Mouse (Mus musculus) neural tube, embryonic 15.5 days (tissue): ENCODE measurements around the gene Brat1. TPM values are rescaled to one million over a fixed set of nuclear protein-coding genes. Genes with fewer than 3 reads are reported as not detected.

Experiments
- ATAC-seq: fragments of 200-750 bp; cut with Nextera tagmentation; 2 replicates; pipeline ENCODE4 v1.8.0; 2017; ENCODE audit warnings: mild to moderate bottlenecking, moderate TSS enrichment, moderate library complexity; ENCODE audit not compliant: low FRiP score
- H3K27ac ChIP-seq: fragments of 300-500 bp; sonication (generic); replicated peaks from 2 replicates; pipeline ENCODE4 v1.5.1; 2015; ENCODE audit warnings: mild to moderate bottlenecking, inconsistent platforms
- H3K27me3 ChIP-seq: fragments of 300-500 bp; sonication (generic); replicated peaks from 2 replicates; pipeline ENCODE4 v1.6.1; 2015; ENCODE audit warnings: inconsistent platforms
- H3K36me3 ChIP-seq: fragments of 300-500 bp; sonication (generic); 2 replicates; pipeline ENCODE4 v1.6.1; 2015; ENCODE audit warnings: inconsistent platforms
- H3K4me1 ChIP-seq: fragments of 300-500 bp; sonication (generic); 2 replicates; pipeline ENCODE4 v1.6.1; 2015; ENCODE audit warnings: inconsistent platforms
- H3K4me2 ChIP-seq: fragments of 300-500 bp; sonication (generic); 2 replicates; pipeline ENCODE4 v1.6.1; 2015; ENCODE audit warnings: inconsistent platforms, mild to moderate bottlenecking, moderate library complexity
- H3K4me3 ChIP-seq: fragments of 300-500 bp; sonication (generic); replicated peaks from 2 replicates; pipeline ENCODE4 v1.5.1; 2015; ENCODE audit warnings: mild to moderate bottlenecking, inconsistent platforms
- H3K9ac ChIP-seq: fragments of 300-500 bp; sonication (generic); replicated peaks from 2 replicates; pipeline ENCODE4 v1.6.1; 2015; ENCODE audit warnings: mild to moderate bottlenecking, inconsistent platforms
- H3K9me3 ChIP-seq: fragments of 300-500 bp; sonication (generic); replicated peaks from 2 replicates; pipeline ENCODE4 v1.6.1; 2016; ENCODE audit warnings: inconsistent platforms
- WGBS: fragments of 180-500 bp; shearing (Covaris S2); methylation state at CpG from one replicate; pipeline ENCODE4 v1.1.7; 2015; ENCODE audit warnings: mixed read lengths; 5-methylcytosine and 5-hydroxymethylcytosine counted together
- polyA plus RNA-seq: library from polyadenylated mRNA; unstranded; fragments of >200 nt; fragmentation: Nextera tagmentation; extraction: Ambion mirVana; gene quantifications from 2 replicates; pipeline ENCODE4 v1.2.1, GENCODE M21; 2015

Gene Brat1
- polyA plus RNA-seq, 1 experiment from 2014 or later = 25.9 TPM

- 63% methylated on average over 19 of the region's 19 CpGs for whole genome bisulfite sequencing
These were observed 2.1 kb upstream of the Brat1 start for GRCm38 (mm10) chr5:140702618-140703175.

DNA sequence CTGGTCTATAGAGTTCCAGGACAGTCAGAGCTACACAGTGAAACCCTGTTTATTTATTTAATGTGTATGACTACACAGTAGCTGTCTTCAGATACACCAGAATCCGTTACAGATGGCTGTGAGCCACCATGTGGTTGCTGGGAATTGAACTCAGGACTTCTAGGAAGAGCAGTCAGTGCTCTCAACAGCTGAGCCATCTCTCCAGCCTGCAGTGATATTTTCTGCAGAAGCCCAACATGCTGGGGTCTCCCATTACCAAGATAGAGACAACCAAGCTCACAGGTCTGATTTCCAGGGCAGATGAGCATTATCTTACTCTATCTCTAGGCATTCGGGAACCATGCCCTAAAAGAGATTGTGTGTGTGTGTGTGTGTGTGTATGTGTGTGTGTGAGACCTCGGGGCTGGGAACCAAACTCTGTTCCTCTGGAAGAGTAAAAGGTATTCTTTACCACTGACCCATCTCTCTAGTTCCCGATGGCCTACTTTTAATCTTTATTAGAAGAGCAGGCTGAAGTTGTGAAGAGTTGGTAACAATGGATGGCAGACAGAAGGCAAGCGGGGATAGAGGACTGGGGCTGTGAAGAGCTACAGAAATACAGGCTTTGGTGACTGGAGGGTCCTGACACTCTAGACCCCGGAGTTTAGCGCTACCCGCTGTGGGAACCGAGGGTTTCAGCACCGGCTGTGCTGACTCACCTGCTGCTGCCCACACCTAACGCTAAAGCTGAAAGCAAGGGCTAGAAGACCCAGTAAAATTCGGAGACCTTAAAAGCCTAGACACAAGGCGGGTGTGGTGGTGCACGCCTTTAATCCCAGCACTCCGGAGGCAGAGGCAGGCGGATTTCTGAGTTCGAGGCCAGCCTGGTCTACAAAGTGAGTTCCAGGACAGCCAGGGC is 1.1 kb upstream of the Brat1 start:
- Histone ChIP-seq H3K9me3 (no peaks in the 10 kb centered on the region), H3K36me3 (0 out of 2 replicates have a peak, but pooled peaks cover 5% of the 10 kb centered on the region), H3K27me3 (no peaks in the 10 kb centered on the region), H3K4me3 (peak overlapping the region; percentile 62), H3K9ac (peak overlapping the region; percentile 55), H3K27ac (peak overlapping the region; percentile 97), H3K4me1 (peaks cover 50% of the 10 kb centered on the region), H3K4me2 (peak overlapping the region; percentile 81)
- 46% methylated on average over 17 of the region's 17 CpGs for WGBS
- ATAC-seq = no peak

More at GRCm38 (mm10) chr5:140702618-140703175, 2.1 kb upstream of the Brat1 start:
- peak overlapping the region; percentile 92 for H3K27ac ChIP-seq
- no peaks in the 10 kb centered on the region for H3K9me3 ChIP-seq
- no peaks in the 10 kb centered on the region for H3K27me3 ChIP-seq
- peak overlapping the region; percentile 85 for H3K4me2 ChIP-seq
- H3K9ac ChIP-seq = peak overlapping the region; percentile 89
- peaks cover 5% of the 10 kb centered on the region for H3K36me3 ChIP-seq
- H3K4me1 ChIP-seq = peaks cover 50% of the 10 kb centered on the region
- ATAC-seq = no peak
- peak overlapping the region; percentile 76 for H3K4me3 ChIP-seq

DNA sequence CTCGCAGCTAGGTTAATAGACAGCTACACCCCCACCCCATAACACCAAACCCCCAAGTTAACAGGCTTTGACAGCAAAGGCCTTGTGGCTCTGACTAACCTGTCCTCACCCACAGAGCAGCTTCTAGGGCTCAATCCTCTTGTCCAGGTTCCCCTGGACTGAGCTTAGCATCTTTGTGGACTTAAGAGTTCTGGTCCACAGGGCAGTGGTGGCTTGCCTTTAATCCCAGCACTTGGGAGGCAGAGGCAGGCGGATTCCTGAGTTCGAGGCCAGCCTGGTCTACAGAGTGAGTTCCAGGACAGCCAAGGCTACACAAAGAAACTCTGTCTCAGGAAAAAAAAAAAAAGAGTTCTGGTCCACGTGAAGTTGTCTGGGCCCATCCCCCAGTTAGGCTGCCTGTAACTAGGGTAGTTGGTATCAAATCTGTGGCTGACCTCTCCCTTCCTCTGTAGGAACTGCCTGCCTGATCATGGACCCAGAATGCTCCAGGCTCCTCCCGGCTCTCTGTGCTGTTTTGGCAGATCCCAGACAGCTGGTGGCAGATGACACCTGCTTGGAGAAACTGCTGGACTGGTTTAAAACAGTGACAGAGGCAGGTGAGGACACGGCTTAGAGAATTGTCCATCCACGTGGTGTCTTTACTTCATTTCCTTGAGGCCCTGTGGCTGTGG is 825 bp downstream of the Brat1 start:
- Histone ChIP-seq H3K4me2 (peak overlapping the region; percentile 81), H3K27ac (peak overlapping the region; percentile 97), H3K4me1 (peaks cover 42% of the 10 kb centered on the region), H3K27me3 (no peaks in the 10 kb centered on the region), H3K36me3 (peaks cover 15% of the 10 kb centered on the region), H3K4me3 (peak overlapping the region; percentile 62), H3K9ac (peak overlapping the region; percentile 75), H3K9me3 (no peaks in the 10 kb centered on the region)
- ATAC-seq = no peak; the same call in 1 of the 2 replicates
- WGBS = 59% methylated on average over 7 of the region's 7 CpGs

DNA sequence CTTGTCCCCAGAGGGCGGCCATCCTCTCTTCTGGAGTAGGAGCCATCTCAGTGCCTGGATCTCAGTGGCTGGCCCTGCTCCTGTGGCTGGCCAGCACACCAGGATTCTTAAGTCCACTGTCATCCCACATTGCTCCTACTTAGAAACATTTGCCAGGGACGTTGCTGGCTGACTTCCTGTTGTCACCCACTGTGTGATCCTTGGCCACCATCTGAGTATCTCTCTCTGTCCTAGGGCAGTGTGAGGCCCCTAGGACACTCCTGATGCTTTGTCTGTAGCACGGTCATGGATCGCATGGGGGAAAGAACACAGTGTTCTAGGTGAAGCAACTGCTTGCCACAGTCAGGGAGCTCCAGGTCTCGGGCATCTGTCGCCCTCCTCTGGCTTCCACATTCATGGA is 5.5 kb downstream of the Brat1 start:
- H3K9me3 ChIP-seq = no peaks in the 10 kb centered on the region
- peaks cover 61% of the 10 kb centered on the region for H3K36me3 ChIP-seq
- H3K4me3 ChIP-seq = no peak overlapping the region
- H3K27ac ChIP-seq = no peak overlapping the region
- ATAC-seq = no peak
- no peak overlapping the region for H3K9ac ChIP-seq
- H3K4me1 ChIP-seq = peaks cover 15% of the 10 kb centered on the region
- H3K27me3 ChIP-seq = no peaks in the 10 kb centered on the region
- WGBS = 93% methylated on average over 6 of the region's 6 CpGs
- H3K4me2 ChIP-seq = no peak overlapping the region

DNA sequence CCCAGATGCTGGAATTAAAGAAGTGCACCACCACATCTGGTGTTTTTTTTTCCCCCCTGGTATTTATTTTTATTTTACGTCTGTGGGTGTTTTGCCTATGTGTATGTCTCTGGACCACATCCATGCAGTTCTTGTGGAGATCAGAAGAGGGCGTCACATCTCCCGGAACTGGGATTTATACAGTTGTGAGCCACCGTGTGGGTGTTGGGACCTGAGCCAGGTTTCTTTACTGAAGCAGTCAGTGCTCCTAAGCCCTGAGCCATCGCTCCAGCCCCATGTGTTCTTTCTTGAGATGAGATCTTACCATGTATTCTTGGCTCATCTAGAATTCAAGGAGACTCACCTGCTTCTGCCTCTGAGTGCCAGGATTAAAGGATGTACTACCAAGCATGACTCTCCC is 6.2 kb downstream of the Brat1 start:
- no peak overlapping the region for H3K4me3 ChIP-seq
- H3K9ac ChIP-seq = no peak overlapping the region
- no peaks in the 10 kb centered on the region for H3K9me3 ChIP-seq
- H3K27me3 ChIP-seq = no peaks in the 10 kb centered on the region
- 86% methylated on average over 5 of the region's 5 CpGs for WGBS
- H3K4me1 ChIP-seq = peaks cover 8% of the 10 kb centered on the region
- no peak overlapping the region for H3K4me2 ChIP-seq
- no peak for ATAC-seq
- H3K27ac ChIP-seq = no peak overlapping the region
- peaks cover 68% of the 10 kb centered on the region for H3K36me3 ChIP-seq

GRCm38 (mm10) chr5:140720773-140721172 is 16.0 kb downstream of the Brat1 start:
- no peaks in the 10 kb centered on the region for H3K27me3 ChIP-seq
- H3K4me2 ChIP-seq = no peak overlapping the region
- H3K9ac ChIP-seq = no peak overlapping the region
- H3K9me3 ChIP-seq = no peaks in the 10 kb centered on the region
- ATAC-seq = no peak
- no peak overlapping the region for H3K4me3 ChIP-seq
- no peak overlapping the region for H3K27ac ChIP-seq
- 85% methylated on average over 7 of the region's 7 CpGs for WGBS
- H3K4me1 ChIP-seq = peaks cover 17% of the 10 kb centered on the region
- H3K36me3 ChIP-seq = peaks cover 38% of the 10 kb centered on the region

- no peak for ATAC-seq
- Histone ChIP-seq H3K4me3 (no peak overlapping the region), H3K36me3 (peaks cover 24% of the 10 kb centered on the region), H3K27me3 (no peaks in the 10 kb centered on the region), H3K4me1 (peaks cover 17% of the 10 kb centered on the region), H3K9me3 (no peaks in the 10 kb centered on the region), H3K4me2 (no peak overlapping the region), H3K9ac (no peak overlapping the region), H3K27ac (no peak overlapping the region)
- 79% methylated on average over 3 of the region's 3 CpGs for WGBS
These were observed 17.3 kb downstream of the Brat1 start for GRCm38 (mm10) chr5:140722121-140722520.

DNA sequence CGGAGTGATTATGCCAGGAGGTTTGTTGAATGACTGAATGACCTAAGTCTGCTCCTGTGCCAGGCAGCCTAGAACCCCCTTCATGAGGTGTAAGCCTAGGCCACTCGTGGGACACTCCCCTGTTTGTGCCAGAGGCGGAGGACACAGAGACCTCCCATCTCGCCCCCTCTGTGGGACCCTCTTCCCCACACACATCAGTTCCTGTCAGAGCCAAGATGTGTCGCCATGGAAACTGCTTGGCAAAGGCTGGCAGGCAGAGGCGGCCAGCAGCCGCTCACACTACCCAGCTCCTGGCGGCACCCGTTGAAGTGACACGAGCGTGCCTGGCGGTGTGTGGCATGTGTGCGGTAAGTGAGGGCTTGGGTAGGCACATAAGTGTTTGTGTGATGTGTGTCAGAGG is 19.0 kb downstream of the Brat1 start, which contains the start of gene Amz1:
Gene Amz1, plus strand, starts transcription at position 306 of the 400 bp plus-strand sequence.
- Histone ChIP-seq H3K4me3 (peak within 1 kb of the TSS; percentile 5; the same call in 1 of the 2 replicates), H3K9me3 (no peaks in the 10 kb centered on the region), H3K27ac (0 out of 2 replicates have a peak within 1 kb of the TSS, but pooled peaks have one; percentile 18), H3K9ac (no peak within 1 kb of the TSS), H3K4me2 (peak within 1 kb of the TSS; percentile 30; the same call in 1 of the 2 replicates), H3K27me3 (no peaks in the 10 kb centered on the region), H3K36me3 (peaks cover 7% of the 10 kb centered on the region), H3K4me1 (peaks cover 17% of the 10 kb centered on the region)
- peak; percentile 53; the same call in 1 of the 2 replicates for ATAC-seq
- WGBS = 38% methylated on average over 13 of the region's 13 CpGs

DNA sequence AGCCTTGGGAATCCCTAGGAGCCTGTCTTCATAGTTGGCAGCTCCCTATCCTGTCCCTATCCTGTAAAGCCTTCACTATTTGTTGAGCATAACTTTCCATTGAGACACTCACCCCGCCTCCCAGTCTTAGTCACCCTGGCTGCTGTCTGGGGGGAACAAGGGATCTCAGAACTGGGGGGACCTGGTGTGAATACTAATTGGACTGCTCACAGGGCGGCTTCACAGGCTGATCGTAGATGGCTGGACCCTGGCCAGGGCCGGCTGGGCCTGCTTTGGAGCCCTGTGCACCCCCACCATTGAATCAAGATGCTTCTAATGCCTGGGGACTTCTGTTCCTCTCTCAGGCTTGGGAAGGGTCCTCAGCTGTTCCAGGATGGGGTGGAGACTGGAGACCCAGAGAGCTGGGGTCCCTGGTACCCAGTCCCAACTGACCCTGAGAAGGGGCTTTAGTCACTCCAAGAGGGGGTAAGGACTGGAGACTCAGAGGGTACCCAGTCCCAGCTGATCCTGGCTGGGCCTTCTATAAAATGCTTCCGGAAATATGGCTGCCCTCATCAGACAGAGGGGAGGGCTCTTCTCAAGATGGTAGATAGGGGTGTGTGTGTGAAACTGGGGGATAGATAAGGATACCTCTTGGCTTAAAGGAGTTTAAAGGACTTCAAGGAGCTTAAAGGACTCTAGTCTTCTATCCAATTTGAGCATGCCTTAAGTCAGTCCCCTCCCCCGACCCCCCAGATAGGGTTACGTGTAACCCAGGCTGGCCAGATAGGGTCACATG is 21.4 kb downstream of the Brat1 start:
- no peak overlapping the region for H3K4me3 ChIP-seq
- ATAC-seq = peak; percentile 63; the same call in 1 of the 2 replicates
- 56% methylated on average over 7 of the region's 7 CpGs for WGBS
- H3K36me3 ChIP-seq = no peaks in the 10 kb centered on the region
- peaks cover 17% of the 10 kb centered on the region for H3K4me1 ChIP-seq
- peak overlapping the region; percentile 66 for H3K27ac ChIP-seq
- no peak overlapping the region for H3K4me2 ChIP-seq
- no peak overlapping the region for H3K9ac ChIP-seq
- no peaks in the 10 kb centered on the region for H3K9me3 ChIP-seq
- no peaks in the 10 kb centered on the region for H3K27me3 ChIP-seq

DNA sequence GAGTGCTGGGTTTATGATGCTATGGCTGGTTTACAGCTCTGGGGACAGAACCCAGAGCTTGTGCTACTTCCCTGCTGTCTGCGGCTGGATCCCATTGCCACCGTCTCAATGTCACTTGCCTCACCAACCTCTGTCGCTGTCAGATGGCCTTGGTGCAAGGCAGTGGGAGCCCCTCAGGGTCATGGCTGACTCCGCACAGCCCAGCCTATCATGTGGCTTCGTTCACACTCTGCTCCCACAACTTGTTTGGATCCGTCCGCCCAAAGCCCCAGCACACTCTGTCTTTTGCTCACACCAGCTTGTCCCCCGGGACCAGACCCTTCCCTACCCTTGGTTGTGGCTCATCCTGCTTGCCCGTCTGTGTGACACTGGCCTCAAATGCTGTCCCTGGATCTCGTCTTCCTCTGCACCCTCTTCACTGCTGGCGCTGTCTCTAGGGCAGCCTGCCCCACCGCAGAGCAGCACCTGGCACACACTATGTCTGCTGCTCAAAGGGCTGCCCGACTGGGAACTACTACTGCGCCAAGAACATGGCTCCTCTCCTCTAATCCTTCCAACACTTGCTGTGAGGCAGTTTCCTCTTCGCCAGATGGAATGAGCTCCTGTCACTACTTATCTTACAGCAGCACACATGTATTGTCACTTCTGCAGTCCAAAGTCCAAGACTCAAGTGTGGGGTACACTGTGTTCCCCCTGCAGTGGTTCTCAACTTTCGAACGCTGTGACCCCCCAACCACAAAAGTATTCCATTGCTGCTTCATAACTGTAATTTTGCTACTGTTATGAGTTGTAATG is 22.3 kb downstream of the Brat1 start:
- no peaks in the 10 kb centered on the region for H3K36me3 ChIP-seq
- no peak overlapping the region for H3K4me2 ChIP-seq
- 83% methylated on average over 17 of the region's 17 CpGs for WGBS
- no peaks in the 10 kb centered on the region for H3K27me3 ChIP-seq
- H3K27ac ChIP-seq = no peak overlapping the region
- peaks cover 17% of the 10 kb centered on the region for H3K4me1 ChIP-seq
- H3K9me3 ChIP-seq = no peaks in the 10 kb centered on the region
- ATAC-seq = no peak
- H3K9ac ChIP-seq = no peak overlapping the region
- H3K4me3 ChIP-seq = no peak overlapping the region
